Mouse (Mus musculus) ES-Bruce4 (cell line): ENCODE data around the gene Gm572. TPM values are rescaled to one million over a fixed set of nuclear protein-coding genes. Genes with fewer than 3 reads are reported as not detected.
A peak's percentile ranks its signal among the peaks of the same experiment; 100 is the strongest.

Experiments
- H3K27ac ChIP-seq: 2 replicates; pipeline ENCODE4 v1.5.1; 2012; ENCODE audit warnings: low read length, inconsistent platforms; ENCODE audit not compliant: insufficient read depth
- H3K27me3 ChIP-seq: 2 replicates; pipeline ENCODE4 v1.6.1; 2012; ENCODE audit warnings: mild to moderate bottlenecking, low read length, inconsistent platforms; ENCODE audit not compliant: control insufficient read depth, poor library complexity, insufficient read depth, severe bottlenecking
- H3K36me3 ChIP-seq: 2 replicates; pipeline ENCODE4 v1.6.1; 2012; ENCODE audit warnings: inconsistent platforms, mild to moderate bottlenecking, low read length, moderate library complexity; ENCODE audit not compliant: control insufficient read depth, poor library complexity, insufficient read depth, severe bottlenecking
- H3K4me1 ChIP-seq: one replicate; pipeline ENCODE4 v1.8.1; 2011; ENCODE audit warnings: low read length; ENCODE audit not compliant: control insufficient read depth, insufficient read depth
- H3K4me3 ChIP-seq: 2 replicates; pipeline ENCODE4 v1.5.1; 2011; ENCODE audit warnings: low read depth, mild to moderate bottlenecking, low read length
- H3K9ac ChIP-seq: 2 replicates; pipeline ENCODE4 v1.6.1; 2012; ENCODE audit warnings: low read depth, mild to moderate bottlenecking, inconsistent platforms; ENCODE audit not compliant: poor library complexity, severe bottlenecking
- H3K9me3 ChIP-seq: replicated peaks from 2 replicates; pipeline ENCODE4 v1.6.1; 2012; ENCODE audit warnings: mild to moderate bottlenecking, low read length, inconsistent platforms; ENCODE audit not compliant: control insufficient read depth, poor library complexity, insufficient read depth, severe bottlenecking
- CTCF ChIP-seq: IDR thresholded peaks from one replicate; pipeline ENCODE4 v1.8.1; 2011; ENCODE audit warnings: low read depth, low read length
- EP300 ChIP-seq: IDR thresholded peaks from 2 replicates; pipeline ENCODE4 v1.6.1; 2011; ENCODE audit warnings: low read depth, low read length; ENCODE audit not compliant: insufficient read depth
- POLR2A ChIP-seq: IDR thresholded peaks from one replicate; pipeline ENCODE4 v1.8.1; 2011; ENCODE audit warnings: low read length; ENCODE audit not compliant: insufficient read depth
- polyA plus RNA-seq: library from polyadenylated mRNA; stranded (reverse); fragments of >200 nt; gene quantifications from 2 replicates; pipeline ENCODE4 v1.2.4, GENCODE M21; 2011; ENCODE audit warnings: low read depth; ENCODE audit not compliant: missing spikeins, insufficient read depth, insufficient read length

The Gm572 gene
- polyA plus RNA-seq, 1 experiment = not detected

DNA sequence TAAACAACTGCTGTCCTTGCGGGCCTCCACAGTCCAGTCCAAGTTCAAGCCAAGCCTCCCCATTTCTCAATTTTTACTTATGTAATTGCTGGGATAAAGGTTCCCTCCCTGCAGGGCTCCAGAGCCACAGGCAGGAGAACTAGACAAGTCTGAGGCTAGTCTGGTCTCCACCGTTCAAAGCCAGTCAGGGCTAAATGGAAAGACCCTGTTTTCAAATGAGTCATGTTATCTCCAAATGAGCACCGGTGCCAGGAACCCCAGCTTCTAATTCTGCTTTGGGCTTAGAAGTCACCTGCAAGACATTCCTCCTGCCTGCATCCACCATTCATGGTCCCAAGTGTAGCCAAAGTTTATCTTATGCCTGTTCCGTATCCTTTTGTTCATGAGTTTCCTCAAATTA, 41.2 kb upstream of the Gm572 start:
- H3K36me3 ChIP-seq = peaks cover 3% of the 10 kb centered on the region; the same call in 1 of the 2 replicates
- H3K9me3 ChIP-seq = no peaks in the 10 kb centered on the region
- peak overlapping the region; percentile 73 for H3K27ac ChIP-seq

DNA sequence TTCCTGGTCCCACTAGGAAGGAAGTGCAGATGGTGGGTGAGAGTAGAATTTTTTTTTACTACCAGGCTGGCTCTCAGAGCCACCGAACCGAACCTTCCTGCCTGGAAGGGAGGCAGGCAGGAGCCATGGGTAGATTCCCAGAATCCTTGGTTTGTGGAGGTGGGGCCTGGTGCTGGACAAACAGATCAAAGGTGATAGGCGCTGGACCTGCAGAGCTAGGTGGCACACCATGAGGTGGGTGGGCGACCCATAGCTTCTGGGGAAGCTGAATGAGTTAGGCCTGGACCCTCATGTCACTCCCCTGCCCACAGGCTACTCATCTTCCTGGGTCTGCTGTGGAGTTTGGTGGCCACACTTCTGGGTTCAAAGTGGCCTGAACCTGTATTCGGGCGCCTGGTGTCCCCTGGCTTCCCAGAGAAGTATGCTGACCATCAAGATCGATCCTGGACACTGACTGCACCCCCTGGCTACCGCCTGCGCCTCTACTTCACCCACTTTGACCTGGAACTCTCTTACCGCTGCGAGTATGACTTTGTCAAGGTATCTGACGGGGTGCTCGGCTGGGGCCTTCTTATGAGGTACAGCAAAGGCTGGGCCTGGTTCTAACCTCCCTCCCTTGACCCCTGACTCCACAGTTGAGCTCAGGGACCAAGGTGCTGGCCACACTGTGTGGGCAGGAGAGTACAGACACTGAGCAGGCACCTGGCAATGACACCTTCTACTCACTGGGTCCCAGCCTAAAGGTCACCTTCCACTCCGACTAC, 40.6 kb upstream of the Gm572 start, which contains the start of gene Masp2:
TSS of gene Masp2 (plus strand) at position 198 of the 764 bp plus-strand sequence.
- Histone ChIP-seq H3K4me1 (peaks cover 17% of the 10 kb centered on the region), H3K36me3 (no peaks in the 10 kb centered on the region), H3K9me3 (no peaks in the 10 kb centered on the region), H3K9ac (peak within 1 kb of the TSS; percentile 15), H3K27me3 (no peaks in the 10 kb centered on the region), H3K4me3 (peak within 1 kb of the TSS; percentile 21), H3K27ac (peak within 1 kb of the TSS; percentile 73)
- no peak for TF ChIP-seq CTCF
- TF ChIP-seq EP300 = no peak
- TF ChIP-seq POLR2A = no peak

More for the DNA sequence above, 41.2 kb upstream of the Gm572 start:
- Histone ChIP-seq H3K4me3 (no peak overlapping the region), H3K4me1 (peaks cover 17% of the 10 kb centered on the region), H3K27me3 (no peaks in the 10 kb centered on the region), H3K9ac (peak overlapping the region; percentile 15; the same call in 1 of the 2 replicates)
- TF ChIP-seq POLR2A (no peak), CTCF (no peak), EP300 (0 out of 2 replicates have a peak, but pooled peaks have one; percentile 3)

DNA sequence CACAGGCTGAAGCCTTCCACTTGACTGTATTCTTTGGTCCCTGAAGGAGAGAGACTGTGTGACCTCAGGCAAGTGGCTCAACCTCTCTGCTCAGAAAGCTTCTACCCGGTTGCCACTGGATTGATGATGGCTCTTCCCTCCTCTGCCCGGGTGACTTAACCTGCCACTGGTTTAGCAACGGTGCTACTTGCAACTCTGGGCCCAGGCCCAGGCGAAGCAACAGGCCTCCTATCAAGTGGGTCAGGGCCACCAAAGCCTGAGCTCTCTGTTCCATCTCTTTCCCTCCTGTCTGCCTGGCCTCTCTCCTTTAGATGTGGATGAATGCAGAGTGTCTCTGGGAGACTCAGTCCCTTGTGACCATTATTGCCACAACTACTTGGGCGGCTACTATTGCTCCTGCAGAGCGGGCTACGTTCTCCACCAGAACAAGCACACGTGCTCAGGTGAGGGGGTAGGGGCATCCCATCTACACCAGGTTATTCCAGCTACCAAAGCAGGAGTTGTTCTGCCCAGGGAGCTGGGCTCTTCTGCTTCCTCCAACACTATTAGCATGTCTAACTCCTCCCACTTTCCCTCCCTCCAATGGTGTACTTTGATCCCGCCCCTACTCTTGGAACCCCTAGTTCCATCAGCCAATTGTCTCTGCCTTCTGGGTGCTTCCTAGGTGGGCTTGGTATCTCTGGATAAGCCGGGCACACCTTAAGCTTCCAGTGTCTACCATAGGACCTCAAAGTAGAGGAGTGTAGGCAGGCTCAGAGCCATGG, 39.6 kb upstream of the Gm572 start:
- H3K36me3 ChIP-seq = no peaks in the 10 kb centered on the region
- H3K4me1 ChIP-seq = peaks cover 17% of the 10 kb centered on the region
- no peak for TF ChIP-seq CTCF
- TF ChIP-seq POLR2A = peak; percentile 70
- peak overlapping the region; percentile 22; the same call in 1 of the 2 replicates for H3K4me3 ChIP-seq
- no peaks in the 10 kb centered on the region for H3K27me3 ChIP-seq
- no peak overlapping the region for H3K9ac ChIP-seq
- no peaks in the 10 kb centered on the region for H3K9me3 ChIP-seq
- H3K27ac ChIP-seq = peak overlapping the region; percentile 30

DNA sequence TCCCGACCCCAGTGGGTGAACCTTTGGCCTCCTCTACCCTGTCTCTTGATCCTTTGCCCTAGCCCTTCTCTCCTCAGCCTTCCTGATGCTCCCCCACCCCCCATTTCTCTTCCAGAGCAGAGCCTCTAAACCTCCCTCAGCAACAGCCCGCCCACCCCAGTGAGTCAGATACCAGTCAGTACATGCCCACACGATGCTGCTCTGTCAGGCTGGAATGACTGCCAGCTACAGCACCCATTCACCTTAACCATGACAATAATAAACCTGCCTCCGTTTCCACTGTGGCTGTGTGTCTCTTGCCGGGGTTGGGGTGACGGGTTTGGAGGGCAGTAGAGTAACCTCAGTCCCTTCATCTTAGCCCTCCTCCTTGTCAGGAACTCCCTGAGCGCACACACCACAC, 39.0 kb upstream of the Gm572 start:
- Histone ChIP-seq H3K4me3 (no peak overlapping the region), H3K4me1 (peaks cover 17% of the 10 kb centered on the region), H3K9ac (no peak overlapping the region), H3K36me3 (no peaks in the 10 kb centered on the region), H3K9me3 (no peaks in the 10 kb centered on the region), H3K27ac (no peak overlapping the region), H3K27me3 (no peaks in the 10 kb centered on the region)
- no peak for TF ChIP-seq CTCF
- TF ChIP-seq EP300 = no peak
- no peak for TF ChIP-seq POLR2A

DNA sequence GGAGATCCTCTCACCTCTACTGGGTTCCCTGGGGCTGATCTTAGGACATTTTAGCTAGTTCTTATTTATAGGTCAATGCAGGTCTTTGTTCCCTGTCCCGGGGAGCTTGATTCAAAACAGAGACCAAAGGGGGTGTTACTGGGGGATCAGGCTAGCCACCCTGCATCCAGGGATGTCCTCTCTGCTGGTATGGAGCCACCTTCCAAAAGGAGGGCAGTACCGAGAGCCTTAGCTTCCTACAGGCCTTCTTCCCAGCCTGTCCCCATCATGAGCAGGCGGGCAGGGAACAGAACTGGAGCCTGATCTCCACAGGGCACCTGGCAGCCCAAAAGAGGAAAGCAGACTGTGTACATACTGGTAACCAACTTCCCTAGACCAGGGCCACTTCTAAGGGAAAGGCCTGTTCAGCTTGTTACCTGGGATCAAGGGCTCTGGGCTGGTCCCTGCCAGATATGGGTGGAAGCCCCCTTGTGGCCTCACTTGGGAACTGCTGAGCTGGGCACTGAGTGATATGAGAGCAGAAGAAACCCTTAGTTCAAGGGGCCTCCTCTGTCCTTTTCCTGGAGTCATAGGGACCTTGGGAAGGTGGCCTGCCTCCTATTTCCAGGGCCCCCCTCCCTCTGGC, 38.5 kb upstream of the Gm572 start:
- TF ChIP-seq CTCF (peak; percentile 67), EP300 (no peak)
- no peak overlapping the region for H3K4me3 ChIP-seq
- no peaks in the 10 kb centered on the region for H3K9me3 ChIP-seq
- peaks cover 17% of the 10 kb centered on the region for H3K4me1 ChIP-seq
- no peaks in the 10 kb centered on the region for H3K36me3 ChIP-seq
- no peak overlapping the region for H3K27ac ChIP-seq
- no peak overlapping the region for H3K9ac ChIP-seq
- no peaks in the 10 kb centered on the region for H3K27me3 ChIP-seq
